Mouse (Mus musculus) heart, postnatal 0 days (tissue): ENCODE data around the gene Pkp4. TPM values are rescaled to one million over a fixed set of nuclear protein-coding genes. Genes with fewer than 3 reads are reported as not detected.

Source experiments
- ATAC-seq: fragments of 200-750 bp; cut with Nextera tagmentation; 2 replicates; pipeline ENCODE4 v1.8.0; 2017; ENCODE audit warnings: low read depth, moderate number of reproducible peaks, moderate library complexity; ENCODE audit not compliant: insufficient read depth
- DNase-seq: peaks from one replicate; pipeline ENCODE4 v3.0.0-alpha.2; 2016; ENCODE audit warnings: low spot score
- H3K27ac ChIP-seq: fragments of 300-500 bp; sonication (generic); 2 replicates; pipeline ENCODE4 v1.5.1; 2014; ENCODE audit warnings: low read depth, mild to moderate bottlenecking
- H3K27me3 ChIP-seq: fragments of 300-500 bp; sonication (generic); 2 replicates; pipeline ENCODE4 v1.6.1; 2014; ENCODE audit warnings: low read length, mixed read lengths; ENCODE audit not compliant: control insufficient read depth, insufficient read depth
- H3K36me3 ChIP-seq: fragments of 300-500 bp; sonication (generic); replicated peaks from 2 replicates; pipeline ENCODE4 v1.6.1; 2014; ENCODE audit warnings: low read length, mixed read lengths; ENCODE audit not compliant: control insufficient read depth, insufficient read depth
- H3K4me1 ChIP-seq: fragments of 300-500 bp; sonication (generic); 2 replicates; pipeline ENCODE4 v1.6.1; 2014; ENCODE audit warnings: antibody characterized with exemption; ENCODE audit not compliant: control insufficient read depth, insufficient read depth
- H3K4me2 ChIP-seq: fragments of 300-500 bp; sonication (generic); 2 replicates; pipeline ENCODE4 v1.6.1; 2014; ENCODE audit warnings: low read depth, mild to moderate bottlenecking, low read length, moderate library complexity
- H3K4me3 ChIP-seq: fragments of 300-500 bp; sonication (generic); 2 replicates; pipeline ENCODE4 v1.5.1; 2014; ENCODE audit warnings: low read depth, low read length
- H3K9ac ChIP-seq: fragments of 300-500 bp; sonication (generic); replicated peaks from 2 replicates; pipeline ENCODE4 v1.6.1; 2014; ENCODE audit warnings: low read depth, low read length, mixed read lengths
- H3K9me3 ChIP-seq: fragments of 300-500 bp; sonication (generic); replicated peaks from 2 replicates; pipeline ENCODE4 v1.6.1; 2016; ENCODE audit warnings: low read length; ENCODE audit not compliant: control insufficient read depth
- CTCF ChIP-seq: IDR thresholded peaks from 2 replicates; pipeline ENCODE4 v1.5.1; 2016; ENCODE audit warnings: antibody characterized with exemption, control low read depth, low read depth
- EP300 ChIP-seq: IDR thresholded peaks from 2 replicates; pipeline ENCODE4 v1.6.1; 2016; ENCODE audit warnings: antibody characterized with exemption, low read depth
- WGBS: fragments of 180-500 bp; shearing (Covaris S2); extraction: QIAGEN DNeasy Blood & Tissue Kit; methylation state at CpG from one replicate; pipeline ENCODE4 v1.1.7; 2014; 5-methylcytosine and 5-hydroxymethylcytosine counted together
- polyA plus RNA-seq: library from polyadenylated mRNA; unstranded; fragments of >200 nt; fragmentation: Nextera tagmentation; extraction: Ambion mirVana; gene quantifications from 2 replicates; pipeline ENCODE4 v1.2.1, GENCODE M21; 2015
- total RNA-seq: library from RNA; depleted of rRNA; stranded (reverse); fragments of >200 nt; gene quantifications from 2 replicates; pipeline ENCODE4 v1.2.3, GENCODE M21; 2014; ENCODE audit warnings: low replicate concordance

The Pkp4 gene
- total and polyA plus RNA-seq, 2 experiments from 2014 or later, result 36.1 to 232 TPM

DNA sequence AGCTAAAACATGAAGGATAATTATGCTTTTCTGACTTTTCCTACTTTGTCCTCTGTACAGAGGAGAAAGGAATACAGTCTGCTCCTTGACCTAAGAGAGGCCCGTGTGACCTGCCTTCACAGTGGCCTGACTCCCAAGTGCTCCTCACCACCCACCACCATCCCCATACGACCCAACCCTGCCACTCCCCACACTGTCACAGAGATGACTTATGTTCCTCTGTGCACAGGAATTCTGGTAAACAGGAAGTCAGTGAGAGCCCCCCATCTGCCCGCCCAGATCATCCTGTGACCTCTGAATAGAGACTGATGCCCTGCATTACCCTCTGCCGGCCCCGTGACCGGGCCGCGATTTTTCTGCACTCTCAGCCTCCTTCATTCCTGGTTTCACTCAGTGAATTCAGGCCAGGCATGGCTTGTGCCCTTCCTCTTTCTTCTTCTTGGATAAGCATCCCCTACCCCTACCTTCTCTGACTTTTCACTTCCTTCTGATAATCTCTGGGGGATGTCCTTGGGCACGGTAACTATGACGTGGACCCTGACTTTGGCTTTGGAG, 79.3 kb downstream of the Pkp4 start:
- WGBS, result 83% methylated on average over 10 of the region's 10 CpGs
- no peak overlapping the region for H3K27ac ChIP-seq
- no peaks in the 10 kb centered on the region for H3K27me3 ChIP-seq
- no peak overlapping the region for H3K4me2 ChIP-seq
- H3K4me3 ChIP-seq, result no peak overlapping the region
- no peak for DNase-seq
- peaks cover 2% of the 10 kb centered on the region; the same call in 1 of the 2 replicates for H3K4me1 ChIP-seq
- no peak for ATAC-seq
- peaks cover 4% of the 10 kb centered on the region; the same call in 1 of the 2 replicates for H3K9me3 ChIP-seq
- peaks cover 33% of the 10 kb centered on the region for H3K36me3 ChIP-seq
- no peak overlapping the region for H3K9ac ChIP-seq
- TF ChIP-seq EP300 (no peak), CTCF (no peak)

DNA sequence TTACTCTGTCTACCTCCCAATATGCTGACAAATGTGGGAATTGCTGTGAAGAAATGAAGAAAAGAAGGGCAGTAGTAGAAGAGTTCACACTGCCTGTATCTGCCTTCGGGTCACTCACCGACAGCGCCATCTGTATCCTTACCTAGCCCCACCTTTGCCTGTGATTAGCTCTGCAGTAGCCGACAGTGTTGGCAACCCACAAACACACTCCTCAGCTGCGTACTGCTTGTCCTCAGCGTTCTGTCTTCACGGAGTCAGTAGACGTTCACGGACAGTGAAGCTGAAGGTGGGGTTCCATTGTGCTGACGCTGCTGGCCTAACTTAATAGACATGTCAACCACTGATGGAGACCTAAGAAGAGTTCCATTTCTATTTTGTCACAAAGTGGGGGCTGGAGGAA, 81.5 kb downstream of the Pkp4 start:
- ATAC-seq, result no peak
- DNase-seq, result no peak

GRCm38 (mm10) chr2:59244273-59245097, 83.8 kb downstream of the Pkp4 start:
- H3K27ac ChIP-seq, result no peak overlapping the region
- 88% methylated on average over 12 of the region's 12 CpGs for WGBS

More for the DNA sequence above, 81.5 kb downstream of the Pkp4 start:
- no peak overlapping the region for H3K27ac ChIP-seq
- TF ChIP-seq CTCF (no peak), EP300 (no peak)
- H3K27me3 ChIP-seq, result no peaks in the 10 kb centered on the region
- WGBS, result 87% methylated on average over 10 of the region's 10 CpGs
- peaks cover 33% of the 10 kb centered on the region for H3K36me3 ChIP-seq
- no peaks in the 10 kb centered on the region for H3K4me1 ChIP-seq
- H3K9me3 ChIP-seq, result peaks cover 4% of the 10 kb centered on the region; the same call in 1 of the 2 replicates
- H3K4me3 ChIP-seq, result no peak overlapping the region
- H3K9ac ChIP-seq, result no peak overlapping the region
- H3K4me2 ChIP-seq, result no peak overlapping the region

GRCm38 (mm10) chr2:59245098-59245388, 84.4 kb downstream of the Pkp4 start:
- Histone ChIP-seq H3K9ac (no peak overlapping the region), H3K4me3 (no peak overlapping the region), H3K27me3 (no peaks in the 10 kb centered on the region), H3K36me3 (peaks cover 21% of the 10 kb centered on the region), H3K27ac (no peak overlapping the region), H3K9me3 (no peaks in the 10 kb centered on the region), H3K4me1 (no peaks in the 10 kb centered on the region), H3K4me2 (no peak overlapping the region)
- TF ChIP-seq CTCF (no peak), EP300 (no peak)
- no peak for DNase-seq
- WGBS, result 85% methylated on average over 3 of the region's 3 CpGs
- no peak for ATAC-seq

More at GRCm38 (mm10) chr2:59244273-59245097, 83.8 kb downstream of the Pkp4 start:
- Histone ChIP-seq H3K9ac (no peak overlapping the region), H3K4me3 (no peak overlapping the region), H3K4me2 (no peak overlapping the region), H3K36me3 (peaks cover 27% of the 10 kb centered on the region), H3K9me3 (no peaks in the 10 kb centered on the region), H3K27me3 (no peaks in the 10 kb centered on the region), H3K4me1 (no peaks in the 10 kb centered on the region)
- DNase-seq (no peak), ATAC-seq (no peak)
- no peak for TF ChIP-seq CTCF
- TF ChIP-seq EP300, result no peak

DNA sequence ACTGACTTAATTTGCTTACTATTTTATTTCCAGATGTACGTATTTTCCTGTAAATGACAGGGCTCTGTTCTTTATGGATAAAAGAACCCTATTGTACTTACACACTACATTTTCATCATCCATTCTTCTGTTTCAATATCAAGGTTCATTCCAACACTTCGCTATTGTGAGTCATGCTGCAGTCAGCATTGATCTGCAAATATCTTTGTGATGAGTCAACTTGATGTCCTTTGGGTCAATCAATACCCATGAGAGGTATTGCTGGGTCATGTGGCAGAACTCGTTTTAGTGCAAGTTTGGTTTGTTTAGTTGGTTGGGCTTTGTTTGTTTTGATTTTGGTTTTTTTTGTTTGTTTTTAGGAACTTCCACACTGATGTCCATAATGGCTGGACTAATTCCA, 88.2 kb downstream of the Pkp4 start:
- H3K27ac ChIP-seq, result no peak overlapping the region
- no peaks in the 10 kb centered on the region for H3K27me3 ChIP-seq
- H3K9ac ChIP-seq, result no peak overlapping the region
- H3K9me3 ChIP-seq, result no peaks in the 10 kb centered on the region
- ATAC-seq (no peak), DNase-seq (no peak)
- TF ChIP-seq EP300, result no peak
- no peak for TF ChIP-seq CTCF
- H3K4me1 ChIP-seq, result no peaks in the 10 kb centered on the region
- H3K4me2 ChIP-seq, result no peak overlapping the region
- H3K4me3 ChIP-seq, result no peak overlapping the region
- 77% methylated on average over 3 of the region's 3 CpGs for WGBS
- H3K36me3 ChIP-seq, result peaks cover 2% of the 10 kb centered on the region; the same call in 1 of the 2 replicates
